Mouse (Mus musculus) embryonic facial prominence, embryonic 14.5 days (tissue): Measurements from ENCODE around the gene Olfr1170. TPM values are rescaled to one million over a fixed set of nuclear protein-coding genes. Genes with fewer than 3 reads are reported as not detected.

Experiments used
- ATAC-seq: fragments of 200-750 bp; cut with Nextera tagmentation; 2 replicates; pipeline ENCODE4 v1.8.0; 2017; ENCODE audit warnings: low read depth, moderate number of reproducible peaks, moderate TSS enrichment
- DNase-seq: peaks from one replicate; pipeline ENCODE4 v3.0.0-alpha.2; 2015; ENCODE audit warnings: low spot score
- H3K27ac ChIP-seq: fragments of 300-500 bp; sonication (generic); replicated peaks from 2 replicates; pipeline ENCODE4 v1.5.1; 2014; ENCODE audit warnings: low read depth, mild to moderate bottlenecking, low read length, moderate library complexity
- H3K27me3 ChIP-seq: fragments of 300-500 bp; sonication (generic); replicated peaks from 2 replicates; pipeline ENCODE4 v1.6.1; 2014; ENCODE audit warnings: low read length; ENCODE audit not compliant: control insufficient read depth, insufficient read depth
- H3K36me3 ChIP-seq: fragments of 300-500 bp; sonication (generic); 2 replicates; pipeline ENCODE4 v1.6.1; 2014; ENCODE audit warnings: low read length, mixed read lengths; ENCODE audit not compliant: control insufficient read depth, insufficient read depth
- H3K4me1 ChIP-seq: fragments of 300-500 bp; sonication (generic); 2 replicates; pipeline ENCODE4 v1.6.1; 2014; ENCODE audit warnings: antibody characterized with exemption, low read length; ENCODE audit not compliant: control insufficient read depth, insufficient read depth
- H3K4me2 ChIP-seq: fragments of 300-500 bp; sonication (generic); 2 replicates; pipeline ENCODE4 v1.6.1; 2014; ENCODE audit warnings: low read depth, mild to moderate bottlenecking, low read length, moderate library complexity, mixed read lengths
- H3K4me3 ChIP-seq: fragments of 300-500 bp; sonication (generic); 2 replicates; pipeline ENCODE4 v1.5.1; 2014; ENCODE audit warnings: low read depth, mild to moderate bottlenecking, low read length
- H3K9ac ChIP-seq: fragments of 300-500 bp; sonication (generic); 2 replicates; pipeline ENCODE4 v1.6.1; 2014; ENCODE audit warnings: low read depth, mild to moderate bottlenecking, low read length, moderate library complexity, mixed read lengths
- H3K9me3 ChIP-seq: fragments of 300-500 bp; sonication (generic); 2 replicates; pipeline ENCODE4 v1.6.1; 2016; ENCODE audit warnings: low read length; ENCODE audit not compliant: control insufficient read depth
- WGBS: fragments of 180-500 bp; shearing (Covaris S2); extraction: QIAGEN DNeasy Blood & Tissue Kit; methylation state at CpG from one replicate; pipeline ENCODE4 v1.1.7; 2014; 5-methylcytosine and 5-hydroxymethylcytosine counted together
- polyA plus RNA-seq: library from polyadenylated mRNA; unstranded; fragments of >200 nt; fragmentation: Nextera tagmentation; extraction: Ambion mirVana; gene quantifications from 2 replicates; pipeline ENCODE4 v1.2.1, GENCODE M21; 2014

The Olfr1170 gene
- not detected in 2 replicates for polyA plus RNA-seq

GRCm38 (mm10) chr2:88228234-88228633 lies at the start of gene Olfr1170:
Olfr1170 (minus strand) TSS chr2:88228334.
- H3K27ac ChIP-seq, result no peak within 1 kb of the TSS
- WGBS, result 84% methylated on average over 1 of the region's 1 CpGs
- no peak for DNase-seq
- H3K4me2 ChIP-seq, result no peak within 1 kb of the TSS
- H3K36me3 ChIP-seq, result no peaks in the 10 kb centered on the region
- H3K9me3 ChIP-seq, result no peaks in the 10 kb centered on the region
- H3K4me1 ChIP-seq, result no peaks in the 10 kb centered on the region
- H3K4me3 ChIP-seq, result no peak within 1 kb of the TSS
- H3K9ac ChIP-seq, result no peak within 1 kb of the TSS
- H3K27me3 ChIP-seq, result no peaks in the 10 kb centered on the region
- no peak for ATAC-seq

- Histone ChIP-seq H3K9me3 (no peaks in the 10 kb centered on the region; the same call in 1 of the 2 replicates), H3K27me3 (no peaks in the 10 kb centered on the region), H3K36me3 (no peaks in the 10 kb centered on the region), H3K27ac (no peak overlapping the region), H3K4me3 (no peak overlapping the region), H3K4me1 (no peaks in the 10 kb centered on the region), H3K9ac (no peak overlapping the region), H3K4me2 (no peak overlapping the region)
- 87% methylated on average over 1 of the region's 1 CpGs for WGBS
- ATAC-seq, result no peak
- no peak for DNase-seq
These were observed 7.3 kb downstream of the Olfr1170 start for GRCm38 (mm10) chr2:88220784-88221183.

- no peaks in the 10 kb centered on the region for H3K27me3 ChIP-seq
- H3K4me1 ChIP-seq, result no peaks in the 10 kb centered on the region
- no peak for ATAC-seq
- H3K36me3 ChIP-seq, result no peaks in the 10 kb centered on the region
- no peak within 1 kb of the TSS for H3K27ac ChIP-seq
- no peaks in the 10 kb centered on the region for H3K9me3 ChIP-seq
- H3K4me3 ChIP-seq, result no peak within 1 kb of the TSS
- H3K4me2 ChIP-seq, result no peak within 1 kb of the TSS
- no peak within 1 kb of the TSS for H3K9ac ChIP-seq
- WGBS, result 89% methylated on average over 2 of the region's 2 CpGs
- DNase-seq, result no peak
These were observed 46.6 kb downstream of the Olfr1170 start, which contains the start of gene Olfr1168 for GRCm38 (mm10) chr2:88181580-88181979. Olfr1168 (plus strand) TSS chr2:88181880.

Other genes with a start within 250 kb of the Olfr1170 start
- not detected in 2 replicates for gene Olfr1158, start 238.2 kb downstream of the Olfr1170 start, polyA plus RNA-seq
- gene Olfr1160, start 220.1 kb downstream of the Olfr1170 start, polyA plus RNA-seq, result not detected in 2 replicates
- gene Olfr1161, start 205.6 kb downstream of the Olfr1170 start, polyA plus RNA-seq, result not detected in 2 replicates
- gene Olfr73, start 190.6 kb downstream of the Olfr1170 start, polyA plus RNA-seq, result not detected in 2 replicates
- gene Olfr1162, start 177.2 kb downstream of the Olfr1170 start, polyA plus RNA-seq, result 0.09 TPM in 1 of 2 replicates, not detected in the other
- gene Olfr1163, start 156.5 kb downstream of the Olfr1170 start, polyA plus RNA-seq, result not detected in 2 replicates
- gene Olfr1164, start 134.4 kb downstream of the Olfr1170 start, polyA plus RNA-seq, result not detected in 2 replicates
- gene Olfr1166, start 100.1 kb downstream of the Olfr1170 start, polyA plus RNA-seq, result 0.11 TPM in 1 of 2 replicates, not detected in the other
- not detected in 2 replicates for gene Olfr1167, start 73.1 kb downstream of the Olfr1170 start, polyA plus RNA-seq
- gene Olfr1168, start 46.5 kb downstream of the Olfr1170 start, polyA plus RNA-seq, result not detected in 2 replicates
- gene Olfr1173, start 51.5 kb upstream of the Olfr1170 start, polyA plus RNA-seq, result 0.07 TPM in 1 of 2 replicates, not detected in the other
- 0.14 TPM in 1 of 2 replicates, not detected in the other for gene Olfr1174-ps, start 86.8 kb upstream of the Olfr1170 start, polyA plus RNA-seq
- not detected in 2 replicates for gene Olfr1175-ps, start 98.9 kb upstream of the Olfr1170 start, polyA plus RNA-seq
- gene Olfr1176, start 108.4 kb upstream of the Olfr1170 start, polyA plus RNA-seq, result 0.17 TPM in 1 of 2 replicates, not detected in the other
- 0.14 TPM in 1 of 2 replicates, not detected in the other for gene Olfr1177-ps, start 118.2 kb upstream of the Olfr1170 start, polyA plus RNA-seq
- 0.06 TPM in 1 of 2 replicates, not detected in the other for gene Olfr1178, start 158.7 kb upstream of the Olfr1170 start, polyA plus RNA-seq
- not detected in 2 replicates for gene Olfr1179, start 178.1 kb upstream of the Olfr1170 start, polyA plus RNA-seq
- gene Olfr1180, start 190.8 kb upstream of the Olfr1170 start, polyA plus RNA-seq, result not detected in 2 replicates
- not detected in 2 replicates for gene Olfr1181, start 197.8 kb upstream of the Olfr1170 start, polyA plus RNA-seq
- not detected in 2 replicates for gene Gm13757, start 220.8 kb upstream of the Olfr1170 start, polyA plus RNA-seq
- gene Olfr1183, start 226.5 kb upstream of the Olfr1170 start, polyA plus RNA-seq, result not detected in 2 replicates